ENCODE assay signal across 28 mouse cellular contexts in genomic region chr4:33419644-33420043, GRCm38 (mm10).
"Had no signal": no experiment of that assay in that cellular context is flagged by ENCODE, and none has a peak within 500 bp of the region (broad histone marks: within the 10 kb centered on the region; RNA-seq: fewer than 3 reads in every experiment).

No protein-coding gene starts in this region.

- H3K9me3 ChIP-seq: heart, embryonic 10.5 days; heart, embryonic 12.5 days; hindbrain, embryonic 10.5 days; hindbrain, embryonic 12.5 days; kidney, embryonic 15.5 days; limb, embryonic 10.5 days; limb, embryonic 12.5 days; liver, embryonic 13.5 days; liver, embryonic 15.5 days had no signal

- H3K4me1 ChIP-seq: heart, embryonic 10.5 days; heart, embryonic 12.5 days; hindbrain, embryonic 10.5 days; hindbrain, embryonic 12.5 days; kidney, embryonic 15.5 days; limb, embryonic 10.5 days; limb, embryonic 12.5 days; liver, embryonic 13.5 days; liver, embryonic 15.5 days had no signal

- H3K36me3 ChIP-seq: heart, embryonic 10.5 days; hindbrain, embryonic 12.5 days; kidney, embryonic 15.5 days had no signal

- DNase-seq: gastrocnemius, postnatal 14 days; gastrocnemius, postnatal 36 days; heart, adult 18-20 months; heart, postnatal 10 days; heart, postnatal 4 days; kidney, adult 11 months; kidney, adult 2 months; kidney, adult 9 months; kidney, postnatal 14 days; kidney, postnatal 36 days; layer of hippocampus, adult 9-11 months; liver; liver, embryonic 13.5 days had no signal

- H3K9ac ChIP-seq: heart, embryonic 12.5 days; hindbrain, embryonic 12.5 days; hindbrain, embryonic 14.5 days; kidney, embryonic 15.5 days; limb, embryonic 12.5 days; liver, embryonic 13.5 days; liver, embryonic 15.5 days had no signal

- H3K27me3 ChIP-seq: heart, embryonic 12.5 days; hindbrain, embryonic 12.5 days; kidney, embryonic 15.5 days; limb, embryonic 12.5 days; liver, embryonic 13.5 days; liver, embryonic 15.5 days had no signal

- ATAC-seq: hindbrain, embryonic 16.5 days; inflammation-experienced regulatory T-cells, adult 6 months; intestine, embryonic 16.5 days had no signal

- H3K4me3 ChIP-seq: heart, embryonic 10.5 days; heart, embryonic 12.5 days; hindbrain, embryonic 10.5 days; hindbrain, embryonic 12.5 days; kidney, embryonic 15.5 days; left cerebral cortex, adult 2 months; limb, embryonic 10.5 days; limb, embryonic 12.5 days; liver, embryonic 13.5 days; liver, embryonic 15.5 days had no signal

- H3K27ac ChIP-seq: heart, embryonic 10.5 days; hindbrain, embryonic 10.5 days; hindbrain, embryonic 12.5 days; hindbrain, embryonic 14.5 days; kidney, embryonic 15.5 days; kidney, postnatal 0 days; left cerebral cortex, adult 2 months; limb, embryonic 10.5 days; limb, embryonic 12.5 days; liver, embryonic 13.5 days; liver, embryonic 15.5 days had no signal

- H3K4me2 ChIP-seq: heart, embryonic 12.5 days; hindbrain, embryonic 12.5 days; hindbrain, embryonic 14.5 days; kidney, embryonic 15.5 days; limb, embryonic 12.5 days; liver, embryonic 11.5 days; liver, embryonic 13.5 days; liver, embryonic 15.5 days had no signal
